Mouse (Mus musculus): ENCODE measurements at regions not wholly inside any gene's neighbourhood (a gene's known extent, or its start where the extent isn't known, plus 50 kb on each side); places are given as distances from the start of the nearest gene placed in this dataset.

DNA sequence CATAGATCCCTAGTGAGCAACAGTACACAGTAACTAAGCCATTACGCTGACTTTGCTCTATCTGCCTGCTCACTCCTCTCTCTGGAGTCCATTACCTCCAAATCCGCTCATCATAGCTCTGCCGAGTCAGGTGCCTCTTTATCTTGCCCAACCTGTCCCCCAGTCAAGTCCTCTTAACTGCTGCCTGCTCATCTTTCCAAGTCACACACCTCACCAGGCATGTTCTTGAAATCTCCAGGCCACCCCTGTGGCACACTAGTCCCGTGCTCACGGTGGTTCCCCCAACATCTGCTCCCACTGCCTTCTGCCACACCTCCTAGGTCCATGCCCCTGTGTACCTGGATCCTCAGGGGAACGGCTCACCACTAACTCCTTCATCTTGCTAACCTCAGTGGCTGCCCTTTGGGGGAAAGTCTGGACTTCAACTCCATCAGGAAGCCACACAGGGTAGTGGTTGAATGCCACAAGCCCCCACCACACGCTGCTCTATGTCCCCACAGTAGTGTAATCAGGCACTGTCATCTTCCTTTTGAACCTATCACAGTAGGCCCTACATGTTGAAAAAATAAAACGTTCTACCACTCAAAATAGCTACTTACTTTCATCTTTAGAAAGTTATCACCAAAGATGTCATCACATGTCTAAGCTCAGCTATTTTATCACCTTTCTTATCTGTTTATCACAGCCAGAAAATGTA lies 126.3 kb upstream of the Klf14 start:
- no peak for DNase-seq

- DNase-seq = no peak
Measured at GRCm38 (mm10) chr6:31085760-31086108, 126.9 kb upstream of the Klf14 start.

DNA sequence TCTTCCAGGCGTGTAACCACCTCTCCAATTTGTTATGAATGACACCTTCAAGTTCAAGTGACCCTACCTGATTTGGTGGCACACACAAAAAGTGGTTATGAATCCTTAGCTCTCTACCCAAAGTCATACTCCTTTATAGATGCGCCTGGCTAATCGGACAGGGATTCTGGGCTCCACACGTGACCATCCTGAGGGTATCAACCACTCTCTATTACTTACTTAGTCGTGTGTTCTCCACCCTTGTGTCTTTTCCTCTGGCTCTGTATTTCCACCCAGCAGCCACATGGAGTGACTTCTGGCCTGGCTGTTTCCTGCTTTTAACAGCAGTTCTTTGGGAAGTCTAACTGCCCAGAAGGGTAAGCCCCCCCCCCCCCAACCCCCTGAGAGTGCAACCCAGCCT lies 127.4 kb upstream of the Klf14 start:
- no peak for DNase-seq

DNA sequence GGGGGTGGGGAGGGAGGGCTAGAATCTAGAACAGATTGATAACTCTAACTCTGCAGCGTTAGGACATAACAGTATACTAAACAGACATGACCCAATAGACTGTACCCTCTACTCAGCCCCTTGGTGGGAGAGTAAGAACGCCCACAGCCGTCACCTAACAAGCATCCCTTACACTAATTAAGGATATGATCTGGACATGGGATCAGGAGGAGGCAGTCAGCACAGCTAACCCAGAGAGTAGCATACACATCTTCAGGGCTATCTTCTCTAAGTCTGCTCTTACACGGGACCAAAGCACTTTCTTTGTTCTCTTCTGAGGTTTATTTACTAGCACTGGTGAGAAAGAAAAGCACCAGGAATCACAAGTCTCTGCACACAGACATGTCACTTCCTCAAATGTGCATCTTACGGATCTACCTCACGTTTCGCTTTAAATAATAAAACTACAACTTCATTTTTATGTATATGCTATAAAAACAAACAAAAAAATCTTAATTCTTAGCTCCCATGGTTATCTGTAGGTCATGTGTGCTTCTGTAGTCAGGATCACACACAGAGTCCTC lies 128.0 kb upstream of the Klf14 start:
- no peak for DNase-seq

- no peak for DNase-seq
Measured at GRCm38 (mm10) chr6:31087511-31087910, 128.6 kb upstream of the Klf14 start.

GRCm38 (mm10) chr6:31088147-31088972 lies 129.5 kb upstream of the Klf14 start:
- DNase-seq = peak; percentile 68

DNA sequence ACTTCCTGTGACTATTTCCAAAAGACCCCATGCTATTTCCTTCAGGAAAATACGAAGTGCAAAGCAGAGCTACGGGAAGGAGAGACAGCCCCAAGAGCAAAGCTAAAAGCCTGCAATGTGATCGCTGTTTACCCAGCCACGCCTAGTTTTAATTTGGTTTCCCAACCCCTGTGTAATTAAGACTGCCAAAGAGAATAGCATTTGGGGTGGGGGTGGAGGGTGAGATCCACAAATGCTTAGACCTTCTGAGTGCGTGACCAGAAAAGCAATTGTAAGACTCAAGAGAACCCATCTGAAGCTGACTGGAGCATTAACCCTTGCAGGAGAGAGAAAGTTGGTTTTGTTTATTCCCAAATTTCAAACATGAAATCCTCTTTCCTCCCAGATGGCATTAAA lies 130.1 kb upstream of the Klf14 start:
- no peak for DNase-seq

DNA sequence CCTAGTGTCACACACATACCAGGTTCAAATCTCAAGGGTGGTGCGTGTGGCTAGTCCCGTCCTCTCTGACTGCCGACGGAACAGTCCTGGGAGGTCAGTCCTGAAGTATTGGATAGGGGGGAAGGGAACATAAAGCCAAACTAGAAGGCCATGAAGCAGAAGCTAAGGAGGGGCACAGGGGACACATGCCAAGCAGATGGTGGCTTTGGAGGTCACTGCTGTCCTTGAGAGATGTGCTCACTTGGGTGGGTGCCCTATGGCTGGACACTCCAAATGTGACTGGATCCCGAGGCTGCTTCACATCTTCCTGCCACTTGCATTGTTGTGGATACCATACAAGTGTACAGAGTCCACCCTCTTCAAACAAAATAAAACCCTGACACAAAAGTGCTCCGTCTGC lies 131.4 kb upstream of the Klf14 start:
- no peak for DNase-seq

GRCm38 (mm10) chr6:31090791-31091190 lies 131.9 kb upstream of the Klf14 start:
- no peak for DNase-seq

DNA sequence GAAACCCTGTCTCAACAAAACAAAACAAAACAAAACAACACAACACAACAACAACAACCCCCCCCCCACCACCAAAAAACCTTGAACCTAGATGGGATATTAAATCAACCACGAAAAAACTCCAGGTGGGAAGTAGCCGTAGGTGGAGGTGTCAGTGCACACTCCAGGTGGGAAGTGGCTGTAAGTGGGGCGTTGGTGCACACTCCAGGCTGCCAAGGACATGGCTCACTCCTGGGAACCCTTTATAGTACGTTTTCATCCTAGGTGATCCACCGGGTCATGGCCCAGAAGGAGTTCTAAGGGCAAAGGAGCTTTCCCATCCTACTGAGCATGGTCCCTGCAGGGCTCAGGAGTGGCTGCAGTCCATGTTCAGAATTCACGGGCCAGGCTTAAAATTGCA lies 133.4 kb upstream of the Klf14 start:
- peak; percentile 73 for DNase-seq

GRCm38 (mm10) chr6:31092760-31093159 lies 133.9 kb upstream of the Klf14 start:
- peak; percentile 49 for DNase-seq

DNA sequence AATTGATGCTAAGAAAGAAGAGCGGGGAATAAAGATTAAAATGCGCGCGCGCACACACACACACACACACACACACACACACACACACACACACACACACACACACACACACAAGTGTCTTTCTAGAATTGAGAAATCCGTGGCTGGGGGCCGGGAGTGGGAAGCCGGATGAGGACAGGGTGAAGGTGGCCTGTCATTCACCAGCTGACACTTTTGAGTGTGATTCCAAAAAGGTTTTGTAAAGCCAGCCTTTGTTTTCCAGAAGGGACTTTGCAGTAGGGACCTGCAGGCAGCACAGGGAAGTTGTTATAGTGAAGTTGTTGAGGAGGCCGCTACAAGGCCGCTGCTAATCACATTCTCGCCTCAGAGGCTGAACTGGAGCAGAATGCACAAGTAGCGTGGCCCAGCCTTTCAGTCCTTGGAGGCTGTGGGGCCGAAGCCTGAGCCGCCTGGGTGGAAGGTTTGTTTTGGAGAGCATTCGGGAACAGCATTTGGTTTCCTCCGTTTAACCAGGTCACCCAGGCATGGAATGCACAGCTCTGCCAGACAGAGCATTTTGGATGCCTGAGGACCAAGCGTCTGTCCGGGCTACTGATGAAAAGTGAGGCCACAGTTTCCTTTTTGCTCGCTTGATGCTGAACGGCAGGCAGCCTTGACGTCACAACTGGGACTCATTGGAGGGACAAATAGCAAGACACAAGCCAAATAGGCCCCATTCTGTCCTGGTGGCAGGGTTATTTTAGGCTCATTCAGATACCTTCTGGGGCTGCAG lies 137.3 kb upstream of the Klf14 start:
- DNase-seq = no peak

DNA sequence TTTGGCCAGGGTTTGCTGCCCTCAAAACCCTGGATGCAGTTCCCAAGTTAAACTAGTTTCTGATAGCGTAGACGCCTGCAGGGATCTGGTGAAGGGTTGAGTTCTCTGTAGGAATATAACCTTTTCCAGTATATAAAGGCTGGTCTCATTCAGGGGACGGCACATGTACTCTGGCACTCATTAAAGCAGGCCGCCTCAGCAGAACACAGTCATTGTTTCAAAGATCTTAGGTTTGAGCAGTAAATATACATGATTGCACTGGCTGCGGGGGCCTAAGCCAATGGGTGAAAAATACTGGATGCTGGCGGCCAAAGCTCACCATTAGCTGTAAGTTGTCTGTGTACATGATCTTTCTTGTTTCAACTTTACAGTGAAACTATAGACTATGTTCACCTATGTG lies 137.9 kb upstream of the Klf14 start:
- DNase-seq = no peak

GRCm38 (mm10) chr6:31097254-31097653 lies 138.4 kb upstream of the Klf14 start:
- DNase-seq = no peak

DNA sequence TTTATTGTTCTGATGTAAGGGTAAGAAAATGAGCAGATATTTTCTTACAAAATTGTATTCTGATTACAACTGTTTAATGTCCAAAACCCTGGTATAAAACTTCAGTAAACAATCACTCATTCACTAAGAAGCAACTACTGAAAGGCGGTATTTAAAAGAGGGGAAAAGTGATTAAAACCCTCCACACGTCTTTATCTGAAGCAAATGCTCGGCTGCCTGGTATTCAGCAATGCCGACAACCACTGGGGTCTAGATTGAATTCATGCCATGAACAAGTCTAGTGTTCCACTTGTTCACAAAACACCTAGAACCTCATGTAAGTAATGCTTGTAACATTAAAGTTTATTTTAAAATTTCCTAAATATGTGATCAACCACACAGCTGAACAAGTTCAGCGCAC lies 139.2 kb upstream of the Klf14 start:
- DNase-seq = no peak

DNA sequence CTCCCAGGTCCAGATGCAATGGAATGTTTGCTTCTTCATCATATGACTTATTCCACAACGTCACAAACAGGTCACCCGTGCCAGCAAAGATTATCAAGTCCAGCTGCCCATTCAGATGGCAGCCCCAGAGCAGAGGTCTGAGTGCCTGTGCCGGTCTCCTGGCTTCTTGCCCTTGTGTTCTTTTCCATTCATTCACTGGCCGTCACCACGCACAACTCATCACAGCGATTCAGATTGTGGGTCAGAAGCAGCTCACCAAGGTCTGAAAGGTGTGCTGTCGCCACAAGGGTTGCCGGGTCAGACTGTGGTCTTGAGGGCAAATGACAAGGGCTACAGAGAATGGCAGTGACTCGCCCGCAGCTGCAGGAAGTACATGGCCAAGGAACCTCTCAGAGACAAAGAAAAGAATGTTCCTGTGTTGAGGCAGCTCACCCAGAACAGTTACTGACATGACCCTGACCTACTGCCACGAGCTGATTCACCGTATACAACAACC lies 141.3 kb upstream of the Klf14 start:
- peak; percentile 60 for DNase-seq

- DNase-seq = no peak
Measured at GRCm38 (mm10) chr6:31100749-31101148, 141.9 kb upstream of the Klf14 start.

GRCm38 (mm10) chr6:31106144-31106836 lies 147.4 kb upstream of the Klf14 start:
- no peak for DNase-seq

GRCm38 (mm10) chr6:31106856-31107359 lies 148.0 kb upstream of the Klf14 start:
- no peak for DNase-seq

DNA sequence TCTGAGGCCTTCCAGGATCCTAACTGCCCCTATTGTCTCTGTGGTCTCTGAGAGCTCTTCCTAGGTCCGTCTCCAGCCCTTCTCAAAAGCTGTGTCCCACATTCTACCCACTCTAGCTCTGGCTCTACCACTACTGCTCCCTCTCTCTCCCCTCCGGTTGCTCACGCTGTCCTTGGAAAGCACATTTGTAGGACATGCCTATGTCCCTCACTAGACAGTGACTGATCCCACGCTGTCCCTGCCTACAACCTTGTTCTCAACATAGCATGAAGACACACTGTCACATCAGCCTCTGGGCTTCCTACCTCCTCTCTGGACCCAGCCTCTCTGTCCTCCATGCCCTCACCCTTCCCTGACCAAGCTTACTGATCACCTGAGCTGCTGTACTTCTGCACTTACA lies 148.5 kb upstream of the Klf14 start:
- DNase-seq = no peak

DNA sequence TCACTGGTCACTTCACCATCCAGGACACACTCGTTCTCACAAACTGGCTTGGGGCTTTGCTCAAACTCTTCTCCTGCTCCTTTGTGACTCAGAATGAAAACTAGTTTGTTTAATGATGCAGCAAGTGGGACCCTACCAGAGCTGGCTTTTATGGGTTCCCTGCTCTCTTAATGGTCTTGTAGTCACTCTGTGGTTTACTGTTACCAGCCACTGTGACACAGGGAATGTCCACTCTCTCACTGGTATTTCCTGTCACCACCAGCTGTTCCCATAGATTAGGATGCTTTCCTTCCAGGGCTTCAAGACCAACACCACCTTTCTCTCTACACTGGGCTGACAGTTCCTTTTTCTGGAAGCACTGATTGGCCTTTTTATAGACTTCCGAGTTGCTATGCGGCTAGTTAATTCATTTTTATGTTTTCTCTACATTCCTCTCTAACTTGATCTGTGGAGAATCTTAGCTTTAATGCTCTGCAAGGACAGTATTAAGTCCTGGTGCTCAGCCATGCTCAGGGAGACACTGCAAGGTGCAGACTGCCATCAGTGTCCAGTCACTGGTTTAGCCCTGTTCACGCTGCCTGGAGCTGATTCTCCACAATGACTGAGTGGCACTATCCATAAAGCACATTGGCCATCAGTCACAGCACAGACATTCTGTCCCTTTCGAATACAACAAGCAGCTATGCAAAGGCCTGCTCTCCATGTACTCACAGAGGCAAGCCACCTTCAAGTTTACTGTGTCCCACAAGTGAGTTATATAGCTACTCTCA lies 149.2 kb upstream of the Klf14 start:
- no peak for DNase-seq

DNA sequence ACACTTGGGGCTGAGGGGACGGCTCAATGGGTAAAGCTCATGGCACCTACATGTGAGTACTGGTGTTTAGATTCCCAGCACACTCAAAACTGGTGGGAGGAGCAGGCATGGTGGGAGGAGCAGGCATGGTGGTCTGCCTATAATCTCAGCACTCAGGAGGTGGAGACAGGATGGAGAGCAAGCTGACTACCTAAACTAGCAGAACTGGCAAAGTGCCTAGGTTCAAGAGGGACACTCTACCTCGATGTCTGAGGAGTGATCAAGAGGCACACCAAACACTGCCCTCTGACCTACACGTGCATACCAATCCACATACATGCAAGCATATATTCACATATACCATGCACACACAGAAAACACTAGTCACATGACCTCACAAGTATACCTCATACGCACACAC lies 150.7 kb upstream of the Klf14 start:
- peak; percentile 79 for DNase-seq

Measured in lung, postnatal 36 days (tissue).